Mouse (Mus musculus): ENCODE data around the gene Flrt1. TPM values are rescaled to one million over a fixed set of nuclear protein-coding genes. Genes with fewer than 3 reads are reported as not detected.
A peak's percentile ranks its signal among the peaks of the same experiment; 100 is the strongest.

Flrt1 gene
- polyA plus RNA-seq, 1 experiment from 2014 or later, result 0.97 TPM

DNA sequence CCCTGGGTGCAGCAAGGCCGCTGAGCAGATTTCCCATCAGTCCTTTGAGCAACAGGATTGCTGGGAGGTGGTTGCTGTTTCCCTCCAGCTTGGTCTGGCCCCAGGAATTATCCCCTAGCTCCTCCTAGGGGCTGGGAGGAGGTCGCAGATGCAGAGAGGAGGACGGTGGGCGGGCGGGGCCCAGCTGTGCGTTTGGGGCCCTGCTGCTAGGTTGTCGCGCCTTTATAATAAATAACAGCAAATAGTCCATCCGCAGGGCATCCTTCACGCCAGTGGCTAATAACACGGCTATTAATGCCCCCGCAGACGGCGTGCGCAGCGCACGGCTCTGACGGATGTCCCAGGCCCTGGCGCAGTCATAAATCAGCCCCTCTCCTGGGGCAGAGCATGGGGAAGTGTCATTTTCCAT is 1.5 kb downstream of the Flrt1 start:
- Histone ChIP-seq H3K9ac (ENCODE audit: low read depth, low read length) (peak overlapping the region; percentile 39; the same call in 1 of the 2 replicates), H3K4me3 (ENCODE audit: low read depth, low read length) (no peak overlapping the region), H3K9me3 (replicated peaks; ENCODE audit: control insufficient read depth, low read length) (no peaks in the 10 kb centered on the region), H3K36me3 (ENCODE audit: control insufficient read depth, insufficient read depth, low read length) (no peaks in the 10 kb centered on the region), H3K4me1 (ENCODE audit: control insufficient read depth, insufficient read depth, low read length) (peaks cover 11% of the 10 kb centered on the region; the same call in 1 of the 2 replicates), H3K27me3 (ENCODE audit: control insufficient read depth, insufficient read depth, low read length) (peaks cover 6% of the 10 kb centered on the region; the same call in 1 of the 2 replicates), H3K4me2 (peak overlapping the region; percentile 9; the same call in 1 of the 2 replicates), H3K27ac (ENCODE audit: low read depth, low read length) (no peak overlapping the region)
- ATAC-seq (replicated peaks; ENCODE audit: insufficient number of reproducible peaks, low FRiP score, low TSS enrichment), result no peak
- WGBS (ENCODE audit: insufficient replicate concordance), result 30% methylated on average over 19 of the region's 19 CpGs

- WGBS (ENCODE audit: insufficient replicate concordance), result 69% methylated on average over 4 of the region's 4 CpGs
- H3K27ac ChIP-seq (ENCODE audit: low read depth, low read length), result no peak overlapping the region
- H3K4me3 ChIP-seq (ENCODE audit: low read depth, low read length), result no peak overlapping the region
- H3K4me1 ChIP-seq (ENCODE audit: control insufficient read depth, insufficient read depth, low read length), result peaks cover 11% of the 10 kb centered on the region; the same call in 1 of the 2 replicates
- no peak for ATAC-seq (replicated peaks; ENCODE audit: insufficient number of reproducible peaks, low FRiP score, low TSS enrichment)
- H3K9ac ChIP-seq (ENCODE audit: low read depth, low read length), result 0 out of 2 replicates have a peak overlapping the region, but pooled peaks have one; percentile 16
- H3K27me3 ChIP-seq (ENCODE audit: control insufficient read depth, insufficient read depth, low read length), result peaks cover 8% of the 10 kb centered on the region
- no peaks in the 10 kb centered on the region for H3K36me3 ChIP-seq (ENCODE audit: control insufficient read depth, insufficient read depth, low read length)
- no peaks in the 10 kb centered on the region for H3K9me3 ChIP-seq (replicated peaks; ENCODE audit: control insufficient read depth, low read length)
- H3K4me2 ChIP-seq, result peak overlapping the region; percentile 9; the same call in 1 of the 2 replicates
Observed at GRCm38 (mm10) chr19:7103349-7103992, 2.1 kb downstream of the Flrt1 start.

DNA sequence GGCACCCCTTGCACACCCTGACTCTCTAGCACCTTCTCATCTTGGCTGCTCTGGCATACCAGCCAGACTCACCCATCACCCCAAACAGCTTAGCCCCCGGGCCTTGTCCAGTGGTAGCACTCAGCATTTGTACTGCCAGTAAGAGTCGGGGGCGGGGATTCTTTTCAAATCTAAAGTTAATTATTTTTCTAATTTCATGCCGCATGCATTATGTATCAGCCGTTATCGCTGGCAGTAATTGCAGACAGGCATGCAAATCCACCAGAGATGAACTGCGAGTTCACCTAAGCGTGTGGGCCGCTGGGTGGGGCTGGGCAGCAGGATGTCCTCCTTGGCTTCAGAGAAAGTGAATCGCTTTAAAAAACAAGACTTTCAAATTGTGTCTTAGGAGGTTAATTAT is 3.5 kb downstream of the Flrt1 start:
- no peak for ATAC-seq (replicated peaks; ENCODE audit: insufficient number of reproducible peaks, low FRiP score, low TSS enrichment)
- H3K9ac ChIP-seq (ENCODE audit: low read depth, low read length), result no peak overlapping the region
- no peaks in the 10 kb centered on the region for H3K9me3 ChIP-seq (replicated peaks; ENCODE audit: control insufficient read depth, low read length)
- H3K27ac ChIP-seq (ENCODE audit: low read depth, low read length), result no peak overlapping the region
- H3K27me3 ChIP-seq (ENCODE audit: control insufficient read depth, insufficient read depth, low read length), result peaks cover 12% of the 10 kb centered on the region
- WGBS (ENCODE audit: insufficient replicate concordance), result 82% methylated on average over 10 of the region's 10 CpGs
- H3K4me3 ChIP-seq (ENCODE audit: low read depth, low read length), result no peak overlapping the region
- H3K4me2 ChIP-seq, result no peak overlapping the region
- no peaks in the 10 kb centered on the region for H3K36me3 ChIP-seq (ENCODE audit: control insufficient read depth, insufficient read depth, low read length)
- peaks cover 11% of the 10 kb centered on the region; the same call in 1 of the 2 replicates for H3K4me1 ChIP-seq (ENCODE audit: control insufficient read depth, insufficient read depth, low read length)

DNA sequence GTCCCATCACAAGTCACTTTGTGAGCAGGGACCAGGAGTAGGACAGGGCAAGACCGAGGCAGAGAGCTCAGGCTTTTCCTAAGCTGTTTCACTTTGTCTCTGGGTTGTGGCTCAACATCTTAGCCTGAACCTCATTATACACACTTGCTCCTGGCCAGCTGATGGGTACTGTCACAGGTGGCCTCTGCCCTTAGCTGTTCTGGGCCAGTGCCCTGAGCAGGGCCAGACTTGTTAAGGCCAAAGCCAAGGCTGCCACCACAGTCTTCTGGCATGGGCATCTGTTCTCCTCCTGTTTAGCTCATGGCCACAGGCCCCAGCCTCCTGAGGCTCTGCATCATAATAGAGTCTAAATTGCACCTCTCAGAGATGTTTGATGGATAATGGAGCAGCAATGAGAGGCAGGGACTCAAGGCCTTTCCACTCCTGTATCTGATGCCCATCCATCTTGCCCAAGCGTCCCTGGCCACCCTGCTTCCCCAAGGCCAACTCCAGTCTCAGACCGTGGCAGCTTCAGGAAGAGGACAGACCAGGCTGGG is 5.8 kb downstream of the Flrt1 start:
- Histone ChIP-seq H3K4me1 (ENCODE audit: control insufficient read depth, insufficient read depth, low read length) (peaks cover 11% of the 10 kb centered on the region; the same call in 1 of the 2 replicates), H3K9me3 (replicated peaks; ENCODE audit: control insufficient read depth, low read length) (no peaks in the 10 kb centered on the region), H3K27me3 (ENCODE audit: control insufficient read depth, insufficient read depth, low read length) (peaks cover 30% of the 10 kb centered on the region), H3K27ac (ENCODE audit: low read depth, low read length) (no peak overlapping the region), H3K4me2 (no peak overlapping the region), H3K36me3 (ENCODE audit: control insufficient read depth, insufficient read depth, low read length) (no peaks in the 10 kb centered on the region), H3K4me3 (ENCODE audit: low read depth, low read length) (no peak overlapping the region), H3K9ac (ENCODE audit: low read depth, low read length) (no peak overlapping the region)
- no peak for ATAC-seq (replicated peaks; ENCODE audit: insufficient number of reproducible peaks, low FRiP score, low TSS enrichment)
- 79% methylated on average over 3 of the region's 3 CpGs for WGBS (ENCODE audit: insufficient replicate concordance)

DNA sequence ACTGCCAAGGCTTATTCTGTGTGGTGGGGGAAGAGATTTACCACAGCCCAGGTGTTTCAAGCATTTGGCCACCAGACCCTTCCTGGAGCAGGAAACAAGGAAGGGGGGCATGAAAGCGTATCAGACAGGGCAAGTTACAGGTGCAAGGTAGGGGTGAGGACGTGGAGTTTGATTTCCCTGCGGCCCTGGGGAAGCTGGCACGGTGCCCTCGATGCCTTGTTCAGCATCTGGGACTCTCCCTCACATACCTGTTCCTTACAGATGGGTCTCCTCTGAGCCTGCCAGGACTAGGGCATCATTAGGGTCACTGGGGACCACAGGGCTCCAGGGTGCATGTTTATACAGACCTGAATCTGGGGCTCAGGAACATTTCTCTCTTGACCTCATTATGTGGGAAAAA is 12.8 kb downstream of the Flrt1 start:
- no peak overlapping the region for H3K4me2 ChIP-seq
- no peaks in the 10 kb centered on the region for H3K36me3 ChIP-seq (ENCODE audit: control insufficient read depth, insufficient read depth, low read length)
- H3K4me1 ChIP-seq (ENCODE audit: control insufficient read depth, insufficient read depth, low read length), result peaks cover 3% of the 10 kb centered on the region; the same call in 1 of the 2 replicates
- H3K4me3 ChIP-seq (ENCODE audit: low read depth, low read length), result no peak overlapping the region
- H3K9me3 ChIP-seq (replicated peaks; ENCODE audit: control insufficient read depth, low read length), result no peaks in the 10 kb centered on the region
- no peak overlapping the region for H3K27ac ChIP-seq (ENCODE audit: low read depth, low read length)
- peaks cover 64% of the 10 kb centered on the region for H3K27me3 ChIP-seq (ENCODE audit: control insufficient read depth, insufficient read depth, low read length)
- no peak overlapping the region for H3K9ac ChIP-seq (ENCODE audit: low read depth, low read length)
- 73% methylated on average over 5 of the region's 5 CpGs for WGBS (ENCODE audit: insufficient replicate concordance)
- ATAC-seq (replicated peaks; ENCODE audit: insufficient number of reproducible peaks, low FRiP score, low TSS enrichment), result no peak

GRCm38 (mm10) chr19:7091448-7092050 is 14.0 kb downstream of the Flrt1 start:
- WGBS (ENCODE audit: insufficient replicate concordance), result 61% methylated on average over 10 of the region's 10 CpGs
- no peak overlapping the region for H3K4me2 ChIP-seq
- no peaks in the 10 kb centered on the region for H3K9me3 ChIP-seq (replicated peaks; ENCODE audit: control insufficient read depth, low read length)
- no peak overlapping the region for H3K27ac ChIP-seq (ENCODE audit: low read depth, low read length)
- ATAC-seq (replicated peaks; ENCODE audit: insufficient number of reproducible peaks, low FRiP score, low TSS enrichment), result no peak
- no peaks in the 10 kb centered on the region for H3K36me3 ChIP-seq (ENCODE audit: control insufficient read depth, insufficient read depth, low read length)
- no peak overlapping the region for H3K9ac ChIP-seq (ENCODE audit: low read depth, low read length)
- peaks cover 3% of the 10 kb centered on the region; the same call in 1 of the 2 replicates for H3K4me1 ChIP-seq (ENCODE audit: control insufficient read depth, insufficient read depth, low read length)
- no peak overlapping the region for H3K4me3 ChIP-seq (ENCODE audit: low read depth, low read length)
- peaks cover 63% of the 10 kb centered on the region for H3K27me3 ChIP-seq (ENCODE audit: control insufficient read depth, insufficient read depth, low read length)

GRCm38 (mm10) chr19:7090369-7091064 is 15.0 kb downstream of the Flrt1 start:
- H3K27ac ChIP-seq (ENCODE audit: low read depth, low read length), result no peak overlapping the region
- H3K9ac ChIP-seq (ENCODE audit: low read depth, low read length), result no peak overlapping the region
- 40% methylated on average over 10 of the region's 10 CpGs for WGBS (ENCODE audit: insufficient replicate concordance)
- peaks cover 58% of the 10 kb centered on the region for H3K27me3 ChIP-seq (ENCODE audit: control insufficient read depth, insufficient read depth, low read length)
- no peak for ATAC-seq (replicated peaks; ENCODE audit: insufficient number of reproducible peaks, low FRiP score, low TSS enrichment)
- no peaks in the 10 kb centered on the region for H3K36me3 ChIP-seq (ENCODE audit: control insufficient read depth, insufficient read depth, low read length)
- H3K9me3 ChIP-seq (replicated peaks; ENCODE audit: control insufficient read depth, low read length), result no peaks in the 10 kb centered on the region
- H3K4me2 ChIP-seq, result no peak overlapping the region
- peaks cover 3% of the 10 kb centered on the region; the same call in 1 of the 2 replicates for H3K4me1 ChIP-seq (ENCODE audit: control insufficient read depth, insufficient read depth, low read length)
- no peak overlapping the region for H3K4me3 ChIP-seq (ENCODE audit: low read depth, low read length)

DNA sequence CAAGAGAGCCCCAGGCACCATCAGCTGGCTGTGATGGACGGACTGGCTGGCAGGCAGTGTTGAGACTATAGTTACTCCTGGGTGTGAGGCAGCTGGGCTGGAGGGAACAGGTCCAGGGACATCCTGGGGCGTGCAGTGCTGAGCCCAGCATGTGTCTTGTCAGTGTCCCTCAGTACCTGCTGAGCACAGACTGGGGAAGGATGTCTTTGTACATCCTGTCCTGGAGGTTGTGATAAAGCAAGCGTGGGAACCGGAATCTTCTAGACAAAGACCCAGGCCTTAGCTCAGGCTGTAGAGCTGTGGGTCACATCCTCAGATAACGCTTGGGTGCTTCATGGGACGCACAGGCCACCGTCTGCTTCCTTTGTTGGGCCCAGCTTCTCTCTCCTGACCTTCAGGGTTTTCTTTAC is 15.7 kb downstream of the Flrt1 start:
- H3K4me3 ChIP-seq (ENCODE audit: low read depth, low read length), result no peak overlapping the region
- H3K27ac ChIP-seq (ENCODE audit: low read depth, low read length), result no peak overlapping the region
- no peaks in the 10 kb centered on the region for H3K36me3 ChIP-seq (ENCODE audit: control insufficient read depth, insufficient read depth, low read length)
- no peak overlapping the region for H3K4me2 ChIP-seq
- WGBS (ENCODE audit: insufficient replicate concordance), result 45% methylated on average over 7 of the region's 7 CpGs
- no peak overlapping the region for H3K9ac ChIP-seq (ENCODE audit: low read depth, low read length)
- H3K4me1 ChIP-seq (ENCODE audit: control insufficient read depth, insufficient read depth, low read length), result peaks cover 6% of the 10 kb centered on the region; the same call in 1 of the 2 replicates
- ATAC-seq (replicated peaks; ENCODE audit: insufficient number of reproducible peaks, low FRiP score, low TSS enrichment), result no peak
- H3K9me3 ChIP-seq (replicated peaks; ENCODE audit: control insufficient read depth, low read length), result no peaks in the 10 kb centered on the region
- peaks cover 51% of the 10 kb centered on the region for H3K27me3 ChIP-seq (ENCODE audit: control insufficient read depth, insufficient read depth, low read length)

Data from heart, embryonic 11.5 days (tissue).